Mouse (Mus musculus) midbrain, embryonic 14.5 days (tissue): ENCODE measurements around the gene Dennd2c. TPM values are rescaled to one million over a fixed set of nuclear protein-coding genes. Genes with fewer than 3 reads are reported as not detected.
"Not testable (repeated sequence)": the region's sequence is repeated elsewhere in the genome, so short reads cannot be mapped to it uniquely, and the experiment has no call there.

Experiments used
- ATAC-seq: fragments of 200-750 bp; cut with Nextera tagmentation; 2 replicates; pipeline ENCODE4 v1.8.0; 2017; ENCODE audit warnings: moderate number of reproducible peaks, moderate library complexity; ENCODE audit not compliant: low FRiP score, low TSS enrichment
- DNase-seq: peaks from one replicate; pipeline ENCODE4 v3.0.0-alpha.2; 2015
- H3K27ac ChIP-seq: fragments of 300-500 bp; sonication (generic); replicated peaks from 2 replicates; pipeline ENCODE4 v1.5.1; 2014; ENCODE audit warnings: mild to moderate bottlenecking, low read depth, low read length, moderate library complexity
- H3K27me3 ChIP-seq: fragments of 300-500 bp; sonication (generic); 2 replicates; pipeline ENCODE4 v1.6.1; 2014; ENCODE audit warnings: low read length, control low read depth, mixed read lengths; ENCODE audit not compliant: control insufficient read depth, insufficient read depth
- H3K36me3 ChIP-seq: fragments of 300-500 bp; sonication (generic); 2 replicates; pipeline ENCODE4 v1.6.1; 2014; ENCODE audit warnings: low read length, control low read depth; ENCODE audit not compliant: control insufficient read depth, insufficient read depth
- H3K4me1 ChIP-seq: fragments of 300-500 bp; sonication (generic); 2 replicates; pipeline ENCODE4 v1.6.1; 2014; ENCODE audit warnings: mild to moderate bottlenecking, antibody characterized with exemption, low read length, control low read depth; ENCODE audit not compliant: control insufficient read depth, insufficient read depth
- H3K4me2 ChIP-seq: fragments of 300-500 bp; sonication (generic); 2 replicates; pipeline ENCODE4 v1.6.1; 2014; ENCODE audit warnings: mild to moderate bottlenecking, low read length, moderate library complexity
- H3K4me3 ChIP-seq: fragments of 300-500 bp; sonication (generic); replicated peaks from 2 replicates; pipeline ENCODE4 v1.5.1; 2014; ENCODE audit warnings: low read depth, low read length
- H3K9ac ChIP-seq: fragments of 300-500 bp; sonication (generic); replicated peaks from 2 replicates; pipeline ENCODE4 v1.6.1; 2014; ENCODE audit warnings: mild to moderate bottlenecking, low read length, moderate library complexity
- H3K9me3 ChIP-seq: fragments of 300-500 bp; sonication (generic); 2 replicates; pipeline ENCODE4 v1.6.1; 2016; ENCODE audit warnings: low read length, control low read depth, mixed read lengths; ENCODE audit not compliant: control insufficient read depth
- WGBS: fragments of 180-500 bp; shearing (Covaris S2); extraction: QIAGEN DNeasy Blood & Tissue Kit; methylation state at CpG from one replicate; pipeline ENCODE4 v1.1.7; 2014; 5-methylcytosine and 5-hydroxymethylcytosine counted together
- polyA plus RNA-seq: library from polyadenylated mRNA; unstranded; fragments of >200 nt; fragmentation: Nextera tagmentation; extraction: Ambion mirVana; gene quantifications from 2 replicates; pipeline ENCODE4 v1.2.1, GENCODE M21; 2014

Gene Dennd2c
- polyA plus RNA-seq, 1 experiment from 2014 or later: 0.97 TPM

DNA sequence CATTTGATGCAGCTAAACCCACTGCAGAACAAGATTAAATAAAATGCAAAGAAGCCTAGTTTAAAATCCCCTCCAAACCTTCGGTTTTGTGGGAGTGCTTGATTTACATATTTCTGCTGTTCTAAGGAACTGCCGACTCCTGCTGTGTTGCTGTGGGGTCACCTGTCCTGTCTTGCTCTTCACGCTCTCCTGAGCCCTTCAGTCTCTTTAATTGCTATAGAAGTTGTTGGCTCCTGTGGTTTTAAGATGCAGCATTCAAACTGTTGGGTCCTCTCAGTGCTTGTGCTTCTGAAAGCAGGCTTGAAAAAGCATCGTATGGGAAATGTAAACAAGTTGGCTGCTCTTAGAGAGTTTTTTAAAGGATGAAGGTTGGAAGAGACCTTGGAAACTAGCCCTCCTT is 25.8 kb downstream of the Dennd2c start:
- Histone ChIP-seq H3K9ac (no peak overlapping the region), H3K9me3 (no peaks in the 10 kb centered on the region), H3K36me3 (no peaks in the 10 kb centered on the region), H3K27me3 (no peaks in the 10 kb centered on the region), H3K4me3 (no peak overlapping the region), H3K4me1 (no peaks in the 10 kb centered on the region), H3K27ac (no peak overlapping the region), H3K4me2 (no peak overlapping the region)
- WGBS: 25% methylated on average over 4 of the region's 4 CpGs
- ATAC-seq (no peak), DNase-seq (no peak)

DNA sequence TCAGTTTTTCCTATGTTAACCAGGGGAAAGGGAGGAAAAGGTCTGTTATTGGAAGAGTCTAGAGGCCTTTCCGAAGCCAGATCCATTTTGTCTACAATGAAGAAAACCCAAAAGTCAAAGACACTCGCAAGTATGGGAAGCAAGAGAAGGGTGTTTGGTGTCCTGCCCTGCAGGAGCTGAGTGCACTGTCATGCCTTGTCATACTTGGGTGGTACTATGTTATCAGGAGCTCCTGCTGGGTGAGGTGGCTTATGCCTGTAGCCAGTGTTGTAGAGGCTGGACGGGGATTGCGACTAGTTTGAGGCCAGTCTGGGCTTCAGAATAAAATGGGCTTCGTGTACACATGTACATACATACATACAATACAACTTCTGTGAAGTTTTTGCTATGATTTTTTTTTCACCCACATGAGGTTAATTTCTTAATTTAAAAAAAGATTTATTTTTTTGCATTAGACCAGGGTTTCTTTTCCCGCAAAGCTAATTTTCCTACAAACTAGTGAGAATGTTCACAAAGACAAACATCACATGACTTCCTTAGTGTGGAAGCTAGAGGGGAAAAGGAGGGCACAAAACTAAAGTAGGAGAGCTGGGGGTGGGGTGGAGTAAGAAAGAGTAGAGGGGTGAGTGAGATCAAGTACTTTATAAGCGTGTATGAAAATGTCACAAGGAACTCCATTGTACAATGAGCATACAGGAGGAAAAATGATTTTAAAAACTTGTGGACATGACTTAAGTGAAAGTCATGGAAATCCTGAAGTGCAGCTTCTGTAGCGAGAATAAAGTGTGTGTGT is 27.2 kb downstream of the Dennd2c start:
- 86% methylated on average over 8 of the region's 8 CpGs for WGBS
- no peaks in the 10 kb centered on the region for H3K9me3 ChIP-seq
- no peak for DNase-seq
- no peak overlapping the region for H3K4me2 ChIP-seq
- H3K4me1 ChIP-seq: no peaks in the 10 kb centered on the region
- H3K27ac ChIP-seq: no peak overlapping the region
- no peaks in the 10 kb centered on the region for H3K36me3 ChIP-seq
- no peak overlapping the region for H3K4me3 ChIP-seq
- H3K27me3 ChIP-seq: no peaks in the 10 kb centered on the region
- ATAC-seq: no peak
- H3K9ac ChIP-seq: no peak overlapping the region

DNA sequence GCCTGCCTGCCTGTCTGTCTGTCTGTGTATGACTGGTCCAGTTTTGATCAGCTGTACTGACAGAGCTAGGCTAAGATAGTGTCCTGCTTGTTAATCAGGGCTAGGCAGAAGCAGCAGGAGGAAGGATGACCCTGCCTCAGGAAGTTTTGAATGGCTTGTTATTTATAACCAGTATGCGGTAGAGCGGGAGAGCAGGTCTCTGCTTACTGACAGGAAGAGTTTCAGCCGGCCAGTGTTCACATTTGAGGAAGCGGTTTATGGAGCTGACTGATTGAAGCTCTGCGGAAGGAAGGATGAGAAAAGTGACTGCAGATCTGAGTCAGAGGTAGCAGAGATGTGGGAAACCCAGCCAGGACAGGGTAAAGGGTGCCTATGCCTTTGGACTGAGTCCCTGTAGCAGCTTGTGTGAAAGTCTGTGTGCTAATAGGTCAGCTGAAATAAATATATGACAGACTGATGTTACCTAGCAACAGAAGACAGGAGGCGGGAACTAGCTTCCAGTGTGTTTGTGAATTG is 27.9 kb downstream of the Dennd2c start:
- Histone ChIP-seq H3K36me3 (no peaks in the 10 kb centered on the region), H3K9ac (no peak overlapping the region), H3K27ac (no peak overlapping the region), H3K4me2 (no peak overlapping the region), H3K4me1 (no peaks in the 10 kb centered on the region), H3K27me3 (no peaks in the 10 kb centered on the region), H3K9me3 (no peaks in the 10 kb centered on the region), H3K4me3 (no peak overlapping the region)
- ATAC-seq: no peak
- peak; percentile 48 for DNase-seq
- WGBS: 59% methylated on average over 6 of the region's 6 CpGs

DNA sequence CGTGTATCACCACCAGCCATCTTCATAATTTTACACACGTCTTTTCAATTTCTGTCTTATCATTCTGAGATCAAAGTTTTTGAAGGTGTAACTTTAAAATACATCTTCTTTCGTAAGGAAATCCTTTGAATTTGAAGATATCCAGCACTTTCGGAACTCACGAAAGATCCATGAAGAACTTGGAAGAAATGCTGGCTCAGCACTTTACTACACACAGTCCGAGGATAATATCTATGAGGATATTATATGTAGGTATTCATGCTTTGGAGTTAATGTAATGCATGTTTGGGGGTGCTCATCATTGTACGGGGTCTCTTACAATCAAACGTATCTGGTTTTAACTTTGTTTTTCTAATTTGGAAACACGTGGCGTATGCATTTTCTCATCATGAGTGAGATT is 30.7 kb downstream of the Dennd2c start:
- 94% methylated on average over 10 of the region's 10 CpGs for WGBS
- Histone ChIP-seq H3K4me1 (no peaks in the 10 kb centered on the region), H3K36me3 (no peaks in the 10 kb centered on the region), H3K9ac (no peak overlapping the region), H3K4me3 (no peak overlapping the region), H3K9me3 (no peaks in the 10 kb centered on the region), H3K27me3 (no peaks in the 10 kb centered on the region), H3K27ac (no peak overlapping the region), H3K4me2 (no peak overlapping the region)
- DNase-seq (no peak), ATAC-seq (no peak)

DNA sequence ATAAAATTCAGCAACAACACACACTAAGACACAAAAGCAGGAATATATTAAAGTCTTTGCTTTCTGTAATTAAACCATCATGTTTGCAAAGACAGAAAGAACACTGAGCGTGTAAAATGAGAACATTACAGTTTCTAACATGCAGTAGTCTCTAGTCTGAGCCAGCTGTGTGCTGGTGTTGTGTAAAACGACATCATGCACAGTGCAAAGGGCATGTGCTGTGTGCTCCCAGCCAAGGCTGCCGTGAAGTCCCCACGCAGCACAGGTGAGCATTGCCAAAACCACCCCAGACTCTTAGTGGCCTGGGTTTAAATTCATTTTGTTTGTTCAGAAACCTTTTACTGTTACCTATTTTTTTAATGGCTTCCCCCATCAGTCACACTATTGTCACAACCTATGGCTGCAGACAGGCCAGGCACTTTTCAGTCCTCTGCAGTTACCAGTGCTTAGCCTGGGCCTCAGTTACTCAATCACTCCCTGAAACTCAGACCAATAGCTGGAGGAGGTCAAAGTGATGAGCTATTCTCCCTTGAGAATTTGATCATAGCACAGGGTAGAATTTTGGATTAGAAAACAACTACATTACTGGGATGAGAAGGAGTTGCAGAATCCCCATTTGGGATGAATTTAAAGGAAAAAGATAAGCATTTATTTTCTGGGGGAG is 34.1 kb downstream of the Dennd2c start:
- 92% methylated on average over 4 of the region's 4 CpGs for WGBS
- Histone ChIP-seq H3K27me3 (no peaks in the 10 kb centered on the region), H3K4me1 (no peaks in the 10 kb centered on the region), H3K9ac (no peak overlapping the region), H3K9me3 (no peaks in the 10 kb centered on the region), H3K27ac (no peak overlapping the region), H3K4me2 (no peak overlapping the region), H3K36me3 (no peaks in the 10 kb centered on the region), H3K4me3 (no peak overlapping the region)
- no peak for DNase-seq
- ATAC-seq: no peak

DNA sequence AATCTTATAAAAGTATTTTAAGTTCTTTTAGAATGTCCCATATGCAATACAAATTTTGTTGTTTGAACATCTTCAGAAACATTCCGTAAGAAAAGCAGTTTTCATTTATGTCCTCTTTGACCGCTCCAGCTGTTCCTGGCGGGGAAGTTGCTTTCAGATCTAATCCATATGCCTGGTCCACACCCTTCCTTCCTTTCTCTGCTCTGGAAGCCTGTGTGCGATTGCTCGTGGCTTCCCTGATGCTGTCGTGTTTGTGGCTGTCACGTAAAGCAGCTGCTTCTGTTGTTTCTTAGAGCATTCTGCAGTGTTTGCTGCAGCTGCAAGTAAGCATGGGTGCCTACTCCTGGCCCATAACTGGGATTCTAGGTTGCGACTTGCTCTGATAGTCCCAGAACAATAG is 36.6 kb downstream of the Dennd2c start:
- no peaks in the 10 kb centered on the region for H3K27me3 ChIP-seq
- 81% methylated on average over 8 of the region's 8 CpGs for WGBS
- no peaks in the 10 kb centered on the region for H3K4me1 ChIP-seq
- no peak overlapping the region for H3K9ac ChIP-seq
- no peak overlapping the region for H3K4me2 ChIP-seq
- DNase-seq (no peak), ATAC-seq (no peak)
- no peaks in the 10 kb centered on the region for H3K36me3 ChIP-seq
- no peak overlapping the region for H3K27ac ChIP-seq
- H3K4me3 ChIP-seq: no peak overlapping the region
- no peaks in the 10 kb centered on the region for H3K9me3 ChIP-seq

DNA sequence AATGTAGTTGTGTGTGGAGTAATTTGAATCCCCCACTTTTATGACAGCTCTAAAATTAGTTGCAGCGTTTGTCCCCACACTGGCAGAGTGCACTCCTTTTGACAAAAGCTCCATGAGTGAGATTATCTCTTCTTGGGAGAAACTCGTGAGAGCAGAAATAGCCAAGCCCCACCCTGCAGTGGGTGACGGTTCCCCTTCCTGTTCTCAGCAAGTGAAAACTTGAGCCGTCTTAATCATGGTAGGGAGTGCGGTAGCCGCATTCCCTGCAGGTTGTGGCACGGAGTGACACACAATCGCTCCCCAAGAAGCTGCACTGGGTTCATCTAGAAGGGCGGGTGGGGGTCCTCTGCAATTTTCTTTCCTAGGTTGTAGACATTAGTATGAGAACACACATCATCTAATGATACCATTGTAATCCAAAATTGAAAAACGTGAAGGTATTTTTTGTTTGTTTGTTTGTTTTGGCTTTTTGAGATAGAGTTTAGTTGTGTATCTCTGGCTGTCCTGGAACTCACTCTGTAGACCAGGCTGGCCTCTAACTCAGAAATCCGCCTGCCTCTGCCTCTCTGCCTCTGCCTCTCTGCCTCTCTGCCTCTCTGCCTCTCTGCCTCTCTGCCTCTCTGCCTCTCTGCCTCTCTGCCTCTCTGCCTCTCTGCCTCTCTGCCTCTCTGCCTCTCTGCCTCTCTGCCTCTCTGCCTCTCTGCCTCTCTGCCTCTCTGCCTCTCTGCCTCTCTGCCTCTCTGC is 37.9 kb downstream of the Dennd2c start:
- not testable (repeated sequence) for H3K4me1 ChIP-seq, H3K9ac ChIP-seq, H3K36me3 ChIP-seq, H3K27me3 ChIP-seq, ATAC-seq, H3K4me2 ChIP-seq, H3K27ac ChIP-seq, DNase-seq, H3K9me3 ChIP-seq, H3K4me3 ChIP-seq
- WGBS: 68% methylated on average over 11 of the region's 11 CpGs

DNA sequence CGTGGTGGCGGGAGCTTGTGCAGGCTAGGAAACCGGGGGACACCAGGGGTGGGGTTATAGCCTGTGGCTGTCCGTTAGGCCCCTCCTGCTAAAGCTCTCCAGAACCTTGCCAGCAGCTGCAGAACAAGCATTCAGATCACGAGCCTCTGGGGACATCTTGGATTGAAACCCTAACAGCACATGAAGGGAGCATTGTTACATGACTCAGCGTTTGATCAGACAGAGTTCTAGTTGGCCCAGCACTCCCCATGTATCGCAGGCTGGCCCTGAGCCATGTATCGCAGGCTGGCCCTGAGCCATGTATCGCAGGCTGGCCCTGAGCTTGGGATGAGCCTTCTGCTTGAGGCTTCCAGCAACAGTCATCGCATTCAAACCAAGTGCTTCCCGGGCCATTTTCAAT is 38.9 kb downstream of the Dennd2c start:
- ATAC-seq (no peak), DNase-seq (no peak)
- 91% methylated on average over 11 of the region's 11 CpGs for WGBS

More for the DNA sequence above, 38.9 kb downstream of the Dennd2c start:
- no peaks in the 10 kb centered on the region for H3K4me1 ChIP-seq
- H3K36me3 ChIP-seq: no peaks in the 10 kb centered on the region
- H3K9me3 ChIP-seq: no peaks in the 10 kb centered on the region
- H3K4me2 ChIP-seq: no peak overlapping the region
- no peak overlapping the region for H3K4me3 ChIP-seq
- H3K9ac ChIP-seq: no peak overlapping the region
- H3K27me3 ChIP-seq: no peaks in the 10 kb centered on the region
- no peak overlapping the region for H3K27ac ChIP-seq
